Mouse (Mus musculus) left cerebral cortex, postnatal 25 days (tissue): ENCODE results near the gene Bola1. TPM values are rescaled to one million over a fixed set of nuclear protein-coding genes. Genes with fewer than 3 reads are reported as not detected.

Experiments
- DNase-seq, 2 experiments: peaks; one replicate each; pipeline ENCODE4 v3.0.0; 2022; ENCODE audit warnings: low spot score in 2 of 2, mixed read lengths in 1 of 2
- intact Hi-C: fragments of 180-260 bp; cut with DNase I; formaldehyde crosslinking; loops from one replicate; pipeline ENCODE4 v1.15.1; 2025
- microRNA-seq, 2 experiments: library from miRNA; unstranded; fragments of <30 nt; microRNA quantifications; one replicate each; pipeline ENCODE4 v1.2.0; 2022
- total RNA-seq, 2 experiments: library from RNA; stranded (reverse); gene quantifications; 2 replicates each; pipeline ENCODE4 v1.2.3; 2021

Gene Bola1
- total RNA-seq, 2 experiments from 2014 or later = 15.6 to 16.9 TPM

- DNase-seq = no peak
- intact Hi-C loops = no loop called here
These were observed 56.5 kb downstream of the Bola1 start for GRCm38 (mm10) chr3:96163040-96163439.

- intact Hi-C loops = no loop called here
- peak in 1 of 2 experiments; percentile 51 for DNase-seq
These were observed 57.4 kb downstream of the Bola1 start, which contains the start of gene Mtmr11 for GRCm38 (mm10) chr3:96161869-96162840. Mtmr11 (plus strand) TSS chr3:96162004.

- DNase-seq = peak in 1 of 2 experiments; percentile 89
- intact Hi-C loops = no loop called here
These were observed 58.5 kb downstream of the Bola1 start for GRCm38 (mm10) chr3:96160803-96161516.

GRCm38 (mm10) chr3:96160222-96160802 lies 59.2 kb downstream of the Bola1 start:
- intact Hi-C loops = no loop called here
- DNase-seq = peak; percentile 51 to 89

- intact Hi-C loops = no loop called here
- no peak for DNase-seq
These were observed 59.7 kb downstream of the Bola1 start for GRCm38 (mm10) chr3:96159820-96160219.

GRCm38 (mm10) chr3:96155501-96155900 lies 64.0 kb downstream of the Bola1 start:
- DNase-seq = no peak
- intact Hi-C loops = no loop called here

- DNase-seq = peak in 1 of 2 experiments; percentile 79
- intact Hi-C loops = no loop called here
These were observed 66.9 kb downstream of the Bola1 start for GRCm38 (mm10) chr3:96152611-96153010.

GRCm38 (mm10) chr3:96151836-96152235 lies 67.7 kb downstream of the Bola1 start:
- no peak for DNase-seq
- intact Hi-C loops = no loop called here

- intact Hi-C loops = loop anchor here (5.0 kb wide), 3 partner anchors 41 to 181 kb away; no protein-coding TSS in a partner anchor
- peak; percentile 75 to 81 for DNase-seq
These were observed 71.6 kb downstream of the Bola1 start for GRCm38 (mm10) chr3:96147950-96148349.

Small RNAs within 50 kb of the gene (microRNA-seq; reads per million reads assigned to microRNA genes)
- 0 reads per million in 2 experiments for gene Gm44492
- gene Gm47311 = 0 reads per million in 2 experiments
- gene Gm47313 = 0 reads per million in 2 experiments

Other genes with a start within 250 kb of the Bola1 start
- 10 to 100 TPM; 71.6 to 84.8 TPM for gene Plekho1, start 223.7 kb downstream of the Bola1 start, total RNA-seq
- gene Vps45, start 161.2 kb downstream of the Bola1 start, total RNA-seq = 10 to 100 TPM; 41.8 to 47.1 TPM
- 10 to 100 TPM; 24.6 to 27.7 TPM for gene Otud7b, start 115.2 kb downstream of the Bola1 start, total RNA-seq
- 1 to 10 TPM; 6.4 to 6.8 TPM for gene Mtmr11, start 57.7 kb downstream of the Bola1 start, total RNA-seq
- gene Sf3b4, start 47.4 kb downstream of the Bola1 start, total RNA-seq = 10 to 100 TPM; 39.6 to 43.4 TPM
- gene Sv2a, start 38.6 kb downstream of the Bola1 start, total RNA-seq = 100 to 1,000 TPM; 429 to 435 TPM
- 1 to 10 TPM; 4.8 to 8.9 TPM for gene Hist2h2ab, start 156 bp upstream of the Bola1 start, total RNA-seq
- 10 to 100 TPM; 18.3 to 24.3 TPM for gene Hist2h2ac, start 1.2 kb upstream of the Bola1 start, total RNA-seq
- gene Hist2h2be, start 1.4 kb upstream of the Bola1 start, total RNA-seq = 1 to 10 TPM; 5.4 to 5.9 TPM
- gene Hist2h3c2, start 19.4 kb upstream of the Bola1 start, total RNA-seq = 1 to 10 TPM; 5.6 to 7.5 TPM
- 100 to 1,000 TPM; 158 to 179 TPM for gene Hist2h2aa2, start 20.6 kb upstream of the Bola1 start, total RNA-seq
- gene Hist2h2aa1, start 25.8 kb upstream of the Bola1 start, total RNA-seq = 1 to 10 TPM; 6.9 to 9.0 TPM
- gene Hist2h3c1, start 27.0 kb upstream of the Bola1 start, total RNA-seq = not detected
- 10 to 100 TPM; 25.6 to 30.9 TPM for gene Hist2h4, start 43.6 kb upstream of the Bola1 start, total RNA-seq
- gene Hist2h3b, start 48.9 kb upstream of the Bola1 start, total RNA-seq = 10 to 100 TPM; 41.5 to 49.1 TPM
- gene Hist2h2bb, start 50.0 kb upstream of the Bola1 start, total RNA-seq = 100 to 1,000 TPM; 102 to 120 TPM
- 1 to 10 TPM; 2.3 to 2.8 TPM for gene Fcgr1, start 74.3 kb upstream of the Bola1 start, total RNA-seq
- gene BC107364, start 232.6 kb upstream of the Bola1 start, total RNA-seq = not detected